Mouse (Mus musculus): Measurements from ENCODE around the gene Gm10647.
"Not testable (repeated sequence)": the region's sequence is repeated elsewhere in the genome, so short reads cannot be mapped to it uniquely, and the experiment has no call there.

Gene Gm10647

GRCm38 (mm10) chr9:66796739-66797138, at the start of gene Gm10647:
Gm10647 (plus strand) TSS chr9:66797039.
- no peak for DNase-seq

- no peak for DNase-seq
These were observed 48.4 kb upstream of the Gm10647 start for GRCm38 (mm10) chr9:66748390-66748789.

GRCm38 (mm10) chr9:66752849-66753248, 44.0 kb upstream of the Gm10647 start:
- no peak for DNase-seq

- DNase-seq: no peak
These were observed 35.8 kb upstream of the Gm10647 start for GRCm38 (mm10) chr9:66760991-66761390.

- DNase-seq: no peak
These were observed 28.1 kb upstream of the Gm10647 start for GRCm38 (mm10) chr9:66768721-66769120.

- DNase-seq: no peak
These were observed 27.6 kb upstream of the Gm10647 start for GRCm38 (mm10) chr9:66769275-66769674.

- DNase-seq: no peak
These were observed 26.1 kb upstream of the Gm10647 start for GRCm38 (mm10) chr9:66770701-66771100.

GRCm38 (mm10) chr9:66784552-66784951, 12.3 kb upstream of the Gm10647 start:
- peak in 1 of 2 experiments; percentile 18 for DNase-seq

- no peak for DNase-seq
These were observed 9.0 kb upstream of the Gm10647 start for GRCm38 (mm10) chr9:66787821-66788220.

- no peak for DNase-seq
These were observed 2.0 kb upstream of the Gm10647 start for GRCm38 (mm10) chr9:66794629-66795463.

GRCm38 (mm10) chr9:66795464-66796324, 1.1 kb upstream of the Gm10647 start, which contains the start of gene Aph1b:
Aph1b (minus strand) TSS chr9:66795490.
- peak; percentile 85 to 92 for DNase-seq

GRCm38 (mm10) chr9:66801947-66802346, 5.1 kb downstream of the Gm10647 start:
- DNase-seq: no peak

GRCm38 (mm10) chr9:66805951-66806350, 9.1 kb downstream of the Gm10647 start:
- not testable (repeated sequence) for DNase-seq

GRCm38 (mm10) chr9:66813392-66813791, 16.6 kb downstream of the Gm10647 start:
- DNase-seq: no peak

- no peak for DNase-seq
These were observed 24.2 kb downstream of the Gm10647 start for GRCm38 (mm10) chr9:66820996-66821395.

GRCm38 (mm10) chr9:66822255-66822654, 25.4 kb downstream of the Gm10647 start:
- not testable (repeated sequence) for DNase-seq

GRCm38 (mm10) chr9:66825990-66826389, 29.2 kb downstream of the Gm10647 start:
- DNase-seq: no peak

- no peak for DNase-seq
These were observed 35.6 kb downstream of the Gm10647 start for GRCm38 (mm10) chr9:66832366-66832908.

- peak in 1 of 2 experiments; percentile 9 for DNase-seq
These were observed 37.0 kb downstream of the Gm10647 start for GRCm38 (mm10) chr9:66833851-66834250.

GRCm38 (mm10) chr9:66834318-66835096, 37.7 kb downstream of the Gm10647 start, which contains the start of gene Aph1c:
Aph1c (minus strand) TSS chr9:66834726.
- peak; percentile 98 to 100 for DNase-seq

GRCm38 (mm10) chr9:66835097-66835480, 38.2 kb downstream of the Gm10647 start:
- DNase-seq: no peak

- no peak for DNase-seq
These were observed 50.0 kb downstream of the Gm10647 start for GRCm38 (mm10) chr9:66846822-66847221.

Data from spleen, adult 18-20 months (tissue).